Mouse (Mus musculus): ENCODE data around the gene Fsd1. TPM values are rescaled to one million over a fixed set of nuclear protein-coding genes. Genes with fewer than 3 reads are reported as not detected.
A peak's percentile ranks its signal among the peaks of the same experiment; 100 is the strongest.

The Fsd1 gene
- polyA plus RNA-seq, 1 experiment from 2014 or later: 1.9 TPM

GRCm38 (mm10) chr17:55961631-55962030 lies 24.7 kb upstream of the Fsd1 start:
- DNase-seq (ENCODE audit: low spot score): no peak

- DNase-seq (ENCODE audit: low spot score): no peak
These were observed 23.1 kb upstream of the Fsd1 start for GRCm38 (mm10) chr17:55963171-55963570.

- DNase-seq (ENCODE audit: low spot score): no peak
These were observed 21.8 kb upstream of the Fsd1 start for GRCm38 (mm10) chr17:55964496-55964895.

GRCm38 (mm10) chr17:55964996-55965395 lies 21.3 kb upstream of the Fsd1 start:
- no peak for DNase-seq (ENCODE audit: low spot score)

- no peak for DNase-seq (ENCODE audit: low spot score)
These were observed 19.1 kb upstream of the Fsd1 start for GRCm38 (mm10) chr17:55967186-55967585.

GRCm38 (mm10) chr17:55968210-55968609 lies 18.1 kb upstream of the Fsd1 start:
- DNase-seq (ENCODE audit: low spot score): no peak

- DNase-seq (ENCODE audit: low spot score): no peak
These were observed 16.7 kb upstream of the Fsd1 start for GRCm38 (mm10) chr17:55969560-55969959.

GRCm38 (mm10) chr17:55969966-55970891 lies 16.1 kb upstream of the Fsd1 start, which contains the start of gene Shd:
Gene Shd, plus strand, starts transcription at chr17:55970467.
- DNase-seq (ENCODE audit: low spot score): no peak

GRCm38 (mm10) chr17:55971453-55971852 lies 14.9 kb upstream of the Fsd1 start:
- no peak for DNase-seq (ENCODE audit: low spot score)

- DNase-seq (ENCODE audit: low spot score): peak; percentile 85
These were observed 9.9 kb upstream of the Fsd1 start for GRCm38 (mm10) chr17:55976255-55976862.

GRCm38 (mm10) chr17:55977301-55977700 lies 9.0 kb upstream of the Fsd1 start:
- DNase-seq (ENCODE audit: low spot score): no peak

GRCm38 (mm10) chr17:55990278-55990898 lies 4.1 kb downstream of the Fsd1 start:
- no peak for DNase-seq (ENCODE audit: low spot score)

- no peak for DNase-seq (ENCODE audit: low spot score)
These were observed 9.7 kb downstream of the Fsd1 start for GRCm38 (mm10) chr17:55996007-55996406.

- DNase-seq (ENCODE audit: low spot score): no peak
These were observed 13.6 kb downstream of the Fsd1 start for GRCm38 (mm10) chr17:55999794-56000499.

GRCm38 (mm10) chr17:56003000-56003399 lies 16.7 kb downstream of the Fsd1 start:
- DNase-seq (ENCODE audit: low spot score): no peak

GRCm38 (mm10) chr17:56005415-56006061 lies 19.2 kb downstream of the Fsd1 start, which contains the start of the genes Stap2 and Mpnd:
Gene Stap2, minus strand, starts transcription at chr17:56005584.
Gene Mpnd, plus strand, starts transcription at chr17:56005711.
- peak; percentile 66 for DNase-seq (ENCODE audit: low spot score)

GRCm38 (mm10) chr17:56006956-56007355 lies 20.6 kb downstream of the Fsd1 start:
- DNase-seq (ENCODE audit: low spot score): peak; percentile 39

GRCm38 (mm10) chr17:56007444-56008355 lies 21.4 kb downstream of the Fsd1 start:
- DNase-seq (ENCODE audit: low spot score): no peak

- peak; percentile 95 for DNase-seq (ENCODE audit: low spot score)
These were observed 22.2 kb downstream of the Fsd1 start for GRCm38 (mm10) chr17:56008356-56009087.

Measured in thymus, postnatal 0 days (tissue).